Mouse (Mus musculus) testis, adult 2 months (tissue): ENCODE results near the gene 2810006K23Rik.

Experiments
- CTCF ChIP-seq: fragments of 200-500 bp; IDR thresholded peaks from 2 replicates; pipeline ENCODE4 v1.5.1; 2012; ENCODE audit warnings: low read depth, mild to moderate bottlenecking, inconsistent platforms, low read length, moderate library complexity; ENCODE audit not compliant: control insufficient read depth, insufficient read depth, insufficient replicate concordance
- POLR2A ChIP-seq: fragments of 200-500 bp; IDR thresholded peaks from 2 replicates; pipeline ENCODE4 v1.6.1; 2012; ENCODE audit warnings: low read depth, mild to moderate bottlenecking, inconsistent platforms, low read length, moderate library complexity; ENCODE audit not compliant: control insufficient read depth

- no peak for TF ChIP-seq CTCF
- no peak for TF ChIP-seq POLR2A
These were observed 37.9 kb downstream of the 2810006K23Rik start for GRCm38 (mm10) chr5:124365754-124366153.
